Mouse (Mus musculus) limb, embryonic 13.5 days (tissue): ENCODE measurements around the gene Lyve1. TPM values are rescaled to one million over a fixed set of nuclear protein-coding genes. Genes with fewer than 3 reads are reported as not detected.
"Not testable (repeated sequence)": the region's sequence is repeated elsewhere in the genome, so short reads cannot be mapped to it uniquely, and the experiment has no call there.

Experiments used
- ATAC-seq: fragments of 200-750 bp; cut with Nextera tagmentation; 2 replicates; pipeline ENCODE4 v1.8.0; 2017; ENCODE audit warnings: low read depth, moderate number of reproducible peaks, moderate TSS enrichment; ENCODE audit not compliant: low FRiP score
- H3K27ac ChIP-seq: fragments of 300-500 bp; sonication (generic); 2 replicates; pipeline ENCODE4 v1.5.1; 2015; ENCODE audit warnings: inconsistent platforms, mild to moderate bottlenecking, moderate library complexity
- H3K27me3 ChIP-seq: fragments of 300-500 bp; sonication (generic); 2 replicates; pipeline ENCODE4 v1.6.1; 2015; ENCODE audit warnings: mild to moderate bottlenecking, inconsistent platforms
- H3K36me3 ChIP-seq: fragments of 300-500 bp; sonication (generic); 2 replicates; pipeline ENCODE4 v1.6.1; 2015; ENCODE audit warnings: inconsistent platforms, mild to moderate bottlenecking, moderate library complexity
- H3K4me1 ChIP-seq: fragments of 300-500 bp; sonication (generic); 2 replicates; pipeline ENCODE4 v1.6.1; 2015; ENCODE audit warnings: inconsistent platforms
- H3K4me2 ChIP-seq: fragments of 300-500 bp; sonication (generic); replicated peaks from 2 replicates; pipeline ENCODE4 v1.6.1; 2015; ENCODE audit warnings: inconsistent platforms, mild to moderate bottlenecking, moderate library complexity
- H3K4me3 ChIP-seq: fragments of 300-500 bp; sonication (generic); 2 replicates; pipeline ENCODE4 v1.5.1; 2015; ENCODE audit warnings: moderate library complexity, mild to moderate bottlenecking, inconsistent platforms
- H3K9ac ChIP-seq: fragments of 300-500 bp; sonication (generic); 2 replicates; pipeline ENCODE4 v1.6.1; 2015; ENCODE audit warnings: mild to moderate bottlenecking, inconsistent platforms
- H3K9me3 ChIP-seq: fragments of 300-500 bp; sonication (generic); 2 replicates; pipeline ENCODE4 v1.6.1; 2016; ENCODE audit warnings: inconsistent platforms
- WGBS: fragments of 180-500 bp; shearing (Covaris S2); methylation state at CpG from one replicate; pipeline ENCODE4 v1.1.7; 2015; 5-methylcytosine and 5-hydroxymethylcytosine counted together
- polyA plus RNA-seq: library from polyadenylated mRNA; unstranded; fragments of >200 nt; fragmentation: Nextera tagmentation; extraction: Ambion mirVana; gene quantifications from 2 replicates; pipeline ENCODE4 v1.2.1, GENCODE M21; 2015

The Lyve1 gene
- 2.4 and 3.2 TPM in 2 replicates for polyA plus RNA-seq

DNA sequence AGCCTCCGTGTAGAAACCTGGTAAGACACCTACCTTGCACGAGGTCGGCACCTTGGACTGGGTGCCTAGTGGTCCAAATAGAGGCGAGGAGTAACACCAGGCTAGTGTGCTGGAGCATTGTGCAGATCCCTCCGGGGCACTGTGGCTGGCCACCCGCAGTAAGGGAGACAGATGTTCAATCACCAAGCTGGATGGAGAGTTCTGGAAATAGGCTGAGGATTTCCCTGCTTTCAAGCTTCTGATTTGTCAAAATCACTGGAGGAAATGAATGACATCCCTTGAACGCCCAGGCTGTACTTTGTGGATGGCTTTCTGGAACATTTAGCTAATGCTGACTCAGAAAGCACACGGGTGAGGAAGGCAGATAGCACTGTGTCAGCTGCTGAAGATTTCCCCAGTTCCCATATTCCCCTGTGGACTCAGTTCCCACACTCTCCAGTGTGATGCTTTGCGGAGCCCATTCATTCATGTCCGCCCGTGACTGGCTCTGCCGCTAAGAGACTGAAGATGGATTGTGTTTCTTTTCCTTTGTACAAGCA lies at the start of gene Lyve1:
Lyve1 (minus strand) TSS at position 489 of the 539 bp plus-strand sequence.
- Histone ChIP-seq H3K4me3 (no peak within 1 kb of the TSS), H3K36me3 (no peaks in the 10 kb centered on the region), H3K27me3 (no peaks in the 10 kb centered on the region), H3K9ac (no peak within 1 kb of the TSS), H3K4me1 (peaks cover 7% of the 10 kb centered on the region), H3K9me3 (no peaks in the 10 kb centered on the region), H3K4me2 (no peak within 1 kb of the TSS), H3K27ac (no peak within 1 kb of the TSS)
- no peak for ATAC-seq
- 80% methylated on average over 12 of the region's 12 CpGs for WGBS

DNA sequence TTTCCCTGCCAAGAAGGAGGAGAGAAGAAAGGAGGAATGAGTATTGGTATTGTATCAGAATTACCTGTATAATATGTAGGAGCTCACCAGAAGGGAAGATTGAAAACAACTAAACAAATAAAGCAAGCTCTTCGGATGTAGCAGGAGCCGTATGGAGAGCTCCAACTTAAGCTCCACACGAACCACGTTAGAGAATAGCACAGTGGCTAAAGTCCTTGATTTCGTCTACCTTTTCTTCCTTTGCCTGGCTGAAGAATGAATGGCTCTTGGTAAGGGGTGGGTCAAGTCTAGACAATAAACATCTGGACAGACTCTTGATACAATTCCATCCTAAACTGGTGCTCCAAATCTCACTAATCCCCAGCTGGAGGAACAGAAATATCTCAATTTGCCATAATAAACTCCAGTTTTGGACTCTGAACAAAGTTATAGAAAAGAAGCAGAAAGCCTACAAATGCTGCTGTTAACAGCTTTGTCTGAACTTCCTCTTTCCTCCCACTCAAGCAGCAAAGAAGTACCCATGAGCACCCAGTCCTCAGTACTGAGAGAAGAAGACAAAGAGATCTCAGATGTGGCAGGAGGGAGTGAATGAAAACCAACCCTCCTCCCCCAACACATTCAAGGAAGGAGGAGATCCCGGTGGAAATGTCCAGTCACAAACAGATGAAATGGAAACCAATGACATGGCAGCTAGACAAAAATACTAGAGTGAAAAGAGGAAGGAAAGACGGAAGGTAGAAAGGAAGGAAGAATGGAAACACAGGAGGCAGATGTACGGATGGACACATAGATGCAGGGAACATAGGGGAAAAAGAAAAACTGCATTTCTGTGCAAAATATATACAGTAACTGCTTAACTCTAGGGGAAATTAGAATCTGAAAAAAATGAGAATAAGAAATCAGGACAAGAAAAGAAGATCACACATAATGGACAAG lies 45.4 kb upstream of the Lyve1 start:
- H3K36me3 ChIP-seq: no peaks in the 10 kb centered on the region
- ATAC-seq: no peak
- WGBS: 79% methylated on average over 8 of the region's 8 CpGs
- no peak overlapping the region for H3K27ac ChIP-seq
- no peak overlapping the region for H3K4me2 ChIP-seq
- H3K9ac ChIP-seq: no peak overlapping the region
- no peaks in the 10 kb centered on the region for H3K27me3 ChIP-seq
- H3K4me3 ChIP-seq: no peak overlapping the region
- no peaks in the 10 kb centered on the region for H3K9me3 ChIP-seq
- no peaks in the 10 kb centered on the region for H3K4me1 ChIP-seq

DNA sequence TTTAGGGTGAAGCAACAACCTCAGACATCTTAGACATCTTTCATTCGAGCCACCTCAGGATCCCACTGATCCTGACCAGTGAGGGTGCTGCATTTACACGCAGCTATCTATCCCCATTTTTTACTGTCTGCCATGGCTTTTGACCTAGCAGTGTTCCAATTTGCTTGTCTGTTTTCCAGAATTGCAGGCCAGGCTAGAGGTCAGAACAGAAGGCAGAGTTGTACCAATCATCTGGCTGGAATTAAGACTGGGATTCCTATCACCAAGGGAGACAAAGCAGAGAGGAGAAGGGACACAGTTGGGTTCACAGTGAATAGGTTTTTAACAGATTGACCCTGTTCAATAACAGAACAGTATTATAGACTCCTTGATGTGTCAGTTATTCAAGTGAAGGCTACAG lies 43.5 kb upstream of the Lyve1 start:
- H3K9me3 ChIP-seq: no peaks in the 10 kb centered on the region
- no peak overlapping the region for H3K27ac ChIP-seq
- H3K9ac ChIP-seq: no peak overlapping the region
- no peaks in the 10 kb centered on the region for H3K4me1 ChIP-seq
- no peak overlapping the region for H3K4me3 ChIP-seq
- H3K36me3 ChIP-seq: no peaks in the 10 kb centered on the region
- H3K27me3 ChIP-seq: no peaks in the 10 kb centered on the region
- no peak for ATAC-seq
- 77% methylated on average over 2 of the region's 2 CpGs for WGBS
- no peak overlapping the region for H3K4me2 ChIP-seq

DNA sequence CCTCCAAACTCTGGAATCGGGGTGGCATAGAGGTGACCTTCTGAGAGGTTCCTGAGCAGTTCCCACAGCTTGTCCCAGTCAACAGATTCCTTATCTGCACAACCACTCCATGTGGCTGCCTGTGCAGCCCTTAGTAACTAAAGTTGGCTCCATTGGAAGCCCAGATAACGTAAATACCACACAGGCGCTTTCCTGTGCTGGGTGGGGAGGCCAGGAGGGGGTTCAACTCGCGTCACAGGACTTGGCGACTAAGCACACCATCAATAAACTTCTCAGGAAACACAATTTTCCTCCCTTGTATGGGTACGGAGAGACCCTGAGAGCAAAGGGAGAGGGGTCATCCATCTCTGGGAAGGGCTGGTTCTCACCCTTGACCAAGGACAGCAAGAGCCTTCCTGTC lies 40.2 kb upstream of the Lyve1 start:
- H3K27ac ChIP-seq: no peak overlapping the region
- no peak overlapping the region for H3K9ac ChIP-seq
- H3K4me1 ChIP-seq: no peaks in the 10 kb centered on the region
- no peak overlapping the region for H3K4me3 ChIP-seq
- no peak overlapping the region for H3K4me2 ChIP-seq
- no peaks in the 10 kb centered on the region for H3K27me3 ChIP-seq
- H3K9me3 ChIP-seq: no peaks in the 10 kb centered on the region
- 73% methylated on average over 7 of the region's 7 CpGs for WGBS
- no peaks in the 10 kb centered on the region for H3K36me3 ChIP-seq
- no peak for ATAC-seq

DNA sequence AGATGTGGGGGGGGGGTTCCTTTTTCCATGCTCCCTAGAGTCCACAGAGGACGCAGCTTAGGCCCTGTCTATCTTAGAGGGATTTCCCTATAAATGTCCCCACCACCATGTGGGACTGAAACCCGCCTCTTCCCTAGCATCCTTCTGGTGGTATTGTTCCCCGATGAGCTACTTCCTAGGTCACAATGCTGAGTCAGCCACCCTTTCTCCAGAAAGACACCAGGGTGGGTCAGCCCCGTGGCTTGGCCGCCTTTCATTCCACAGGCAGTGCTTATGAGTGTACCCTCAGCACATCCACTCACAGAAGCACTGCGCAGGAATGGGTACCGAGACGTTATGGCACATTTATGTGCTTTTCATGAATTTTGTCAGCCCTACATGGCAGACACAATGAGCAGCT lies 34.2 kb upstream of the Lyve1 start:
- H3K9ac ChIP-seq: no peak overlapping the region
- H3K4me2 ChIP-seq: no peak overlapping the region
- H3K36me3 ChIP-seq: no peaks in the 10 kb centered on the region
- H3K4me1 ChIP-seq: 0 out of 2 replicates have a peak, but pooled peaks cover 2% of the 10 kb centered on the region
- ATAC-seq: no peak
- 90% methylated on average over 8 of the region's 8 CpGs for WGBS
- H3K4me3 ChIP-seq: no peak overlapping the region
- no peaks in the 10 kb centered on the region for H3K9me3 ChIP-seq
- no peaks in the 10 kb centered on the region for H3K27me3 ChIP-seq
- H3K27ac ChIP-seq: no peak overlapping the region

DNA sequence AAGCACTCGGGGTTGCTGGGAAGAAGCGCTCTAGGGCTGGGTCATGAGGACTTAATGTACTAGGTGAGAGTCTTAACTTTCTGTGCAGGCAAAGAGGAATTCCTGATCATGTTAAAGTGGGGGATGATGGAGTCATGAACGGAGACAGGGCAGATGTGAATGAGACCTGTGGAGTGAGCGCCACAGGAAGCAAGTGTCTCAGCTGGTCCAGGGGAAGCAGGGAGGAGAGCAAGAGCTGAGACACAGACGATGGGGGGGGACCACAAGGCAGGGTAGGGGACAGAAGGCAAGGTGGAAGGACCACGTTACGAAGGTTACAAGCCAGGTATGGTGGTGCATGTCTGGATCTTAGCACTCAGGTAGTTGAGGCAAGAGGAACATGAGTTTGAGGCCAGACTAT lies 33.4 kb upstream of the Lyve1 start:
- no peak overlapping the region for H3K4me3 ChIP-seq
- no peak for ATAC-seq
- no peak overlapping the region for H3K4me2 ChIP-seq
- no peaks in the 10 kb centered on the region for H3K9me3 ChIP-seq
- H3K4me1 ChIP-seq: 0 out of 2 replicates have a peak, but pooled peaks cover 2% of the 10 kb centered on the region
- H3K36me3 ChIP-seq: no peaks in the 10 kb centered on the region
- 92% methylated on average over 7 of the region's 7 CpGs for WGBS
- no peaks in the 10 kb centered on the region for H3K27me3 ChIP-seq
- H3K27ac ChIP-seq: no peak overlapping the region
- no peak overlapping the region for H3K9ac ChIP-seq

DNA sequence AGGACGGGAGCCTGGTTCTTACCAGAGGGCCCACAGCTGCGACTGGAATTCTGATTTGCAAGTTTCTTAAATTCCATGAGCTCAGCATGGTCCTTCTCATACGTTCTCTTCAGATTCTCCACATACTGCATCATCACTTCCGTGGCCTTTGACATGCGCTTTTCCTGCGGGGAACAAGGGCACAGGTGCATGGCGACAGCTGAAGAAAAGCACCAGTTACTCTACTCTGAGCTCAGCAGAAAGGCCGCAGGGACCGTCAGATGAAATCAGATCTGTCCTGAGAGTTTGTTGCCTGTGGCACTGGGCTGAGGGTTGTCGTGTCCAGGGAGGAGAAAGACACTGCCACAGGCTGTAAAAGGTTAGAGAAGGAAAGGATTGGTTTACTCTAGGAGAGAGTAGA lies 32.7 kb upstream of the Lyve1 start:
- H3K9ac ChIP-seq: not testable (repeated sequence)
- 75% methylated on average over 10 of the region's 10 CpGs for WGBS

DNA sequence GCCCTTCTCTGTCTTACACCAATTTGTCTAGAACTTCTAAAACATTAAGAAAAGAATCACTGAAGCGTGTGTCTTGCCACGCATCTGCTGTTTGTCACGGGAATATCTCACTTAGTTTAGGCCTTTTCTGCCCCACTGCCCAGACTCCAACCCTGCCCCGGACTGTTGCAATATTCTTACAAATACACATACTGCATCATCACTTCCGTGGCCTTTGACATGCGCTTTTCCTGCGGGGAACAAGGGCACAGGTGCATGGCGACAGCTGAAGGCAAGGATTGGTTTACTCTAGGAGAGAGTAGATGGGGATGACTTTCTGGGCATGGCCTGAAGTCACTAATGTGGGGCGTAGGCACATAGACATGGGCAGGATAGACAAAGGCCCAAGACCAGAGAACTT lies 31.6 kb upstream of the Lyve1 start:
- Histone ChIP-seq H3K9me3 (no peaks in the 10 kb centered on the region), H3K4me1 (0 out of 2 replicates have a peak, but pooled peaks cover 2% of the 10 kb centered on the region), H3K4me2 (no peak overlapping the region), H3K4me3 (no peak overlapping the region), H3K9ac (no peak overlapping the region), H3K27ac (no peak overlapping the region), H3K27me3 (no peaks in the 10 kb centered on the region), H3K36me3 (no peaks in the 10 kb centered on the region)
- WGBS: 87% methylated on average over 9 of the region's 9 CpGs
- ATAC-seq: no peak

More for the DNA sequence above, 32.7 kb upstream of the Lyve1 start:
- not testable (repeated sequence) for H3K27ac ChIP-seq, H3K36me3 ChIP-seq, H3K4me1 ChIP-seq, H3K27me3 ChIP-seq, H3K9me3 ChIP-seq, H3K4me3 ChIP-seq, H3K4me2 ChIP-seq
- peak; percentile 69 for ATAC-seq

DNA sequence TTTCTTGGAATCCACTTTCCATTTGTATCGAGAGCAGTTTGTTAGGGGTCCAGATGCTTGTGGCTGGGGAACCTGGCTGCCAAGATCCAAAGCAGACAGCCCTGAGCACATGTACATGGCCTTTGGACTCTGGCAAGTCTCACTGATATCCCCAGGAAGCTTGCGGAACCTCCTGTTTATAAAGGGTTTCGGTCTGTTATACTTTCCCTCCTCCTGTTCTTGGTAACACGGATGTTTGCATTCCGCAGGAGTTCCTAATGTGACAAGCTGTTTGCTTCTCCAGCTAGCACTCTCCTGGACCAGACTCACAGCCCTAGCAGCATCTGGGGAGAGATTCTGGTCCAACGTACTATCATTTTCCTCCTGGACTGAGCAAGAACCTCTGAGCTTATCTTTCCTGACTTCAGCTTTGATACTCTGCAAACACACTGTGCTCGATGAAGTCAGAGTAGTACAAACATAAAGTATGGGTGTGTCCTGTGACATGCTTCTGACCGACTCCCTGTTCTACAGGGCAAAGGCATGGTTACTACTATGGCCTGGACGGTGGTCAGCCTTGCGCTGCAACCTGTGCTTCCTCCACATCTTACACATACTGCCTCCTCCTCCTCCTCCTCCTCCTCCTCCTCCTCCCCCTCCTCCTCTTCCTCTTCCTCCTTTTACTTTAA lies 31.0 kb upstream of the Lyve1 start:
- H3K36me3 ChIP-seq: no peaks in the 10 kb centered on the region
- WGBS: 81% methylated on average over 10 of the region's 10 CpGs
- no peak overlapping the region for H3K27ac ChIP-seq
- no peak overlapping the region for H3K4me3 ChIP-seq
- H3K4me1 ChIP-seq: 0 out of 2 replicates have a peak, but pooled peaks cover 2% of the 10 kb centered on the region
- H3K9me3 ChIP-seq: no peaks in the 10 kb centered on the region
- H3K9ac ChIP-seq: no peak overlapping the region
- no peaks in the 10 kb centered on the region for H3K27me3 ChIP-seq
- H3K4me2 ChIP-seq: no peak overlapping the region
- no peak for ATAC-seq

DNA sequence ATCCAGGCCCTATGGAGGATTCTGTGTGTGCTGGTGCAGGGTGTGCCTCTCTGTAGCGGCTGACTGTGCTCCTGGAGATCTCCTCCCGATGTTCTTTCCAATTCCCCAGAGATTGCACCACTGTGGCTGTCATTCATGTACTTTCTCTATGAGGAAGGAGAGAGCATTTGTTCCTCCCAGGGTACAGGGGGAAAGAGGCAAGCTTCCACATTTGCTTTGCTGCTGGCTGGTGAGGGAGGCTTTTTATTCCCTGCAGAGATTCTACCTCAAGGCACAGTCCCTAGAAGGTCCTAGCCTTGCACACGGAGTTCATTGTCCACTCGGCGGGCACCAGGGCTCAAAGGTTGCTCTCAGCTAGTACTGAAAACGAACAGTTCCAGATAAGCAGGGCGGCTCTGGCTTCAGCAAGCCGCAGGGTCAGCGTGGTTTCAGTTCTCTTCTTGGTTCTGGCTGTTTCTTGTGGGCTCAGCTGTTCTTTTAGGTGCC lies 28.5 kb upstream of the Lyve1 start:
- H3K4me1 ChIP-seq: 0 out of 2 replicates have a peak, but pooled peaks cover 2% of the 10 kb centered on the region
- H3K27me3 ChIP-seq: no peaks in the 10 kb centered on the region
- no peaks in the 10 kb centered on the region for H3K36me3 ChIP-seq
- H3K4me3 ChIP-seq: no peak overlapping the region
- no peak overlapping the region for H3K27ac ChIP-seq
- H3K9ac ChIP-seq: no peak overlapping the region
- WGBS: 78% methylated on average over 9 of the region's 9 CpGs
- ATAC-seq: no peak
- no peak overlapping the region for H3K4me2 ChIP-seq
- no peaks in the 10 kb centered on the region for H3K9me3 ChIP-seq

DNA sequence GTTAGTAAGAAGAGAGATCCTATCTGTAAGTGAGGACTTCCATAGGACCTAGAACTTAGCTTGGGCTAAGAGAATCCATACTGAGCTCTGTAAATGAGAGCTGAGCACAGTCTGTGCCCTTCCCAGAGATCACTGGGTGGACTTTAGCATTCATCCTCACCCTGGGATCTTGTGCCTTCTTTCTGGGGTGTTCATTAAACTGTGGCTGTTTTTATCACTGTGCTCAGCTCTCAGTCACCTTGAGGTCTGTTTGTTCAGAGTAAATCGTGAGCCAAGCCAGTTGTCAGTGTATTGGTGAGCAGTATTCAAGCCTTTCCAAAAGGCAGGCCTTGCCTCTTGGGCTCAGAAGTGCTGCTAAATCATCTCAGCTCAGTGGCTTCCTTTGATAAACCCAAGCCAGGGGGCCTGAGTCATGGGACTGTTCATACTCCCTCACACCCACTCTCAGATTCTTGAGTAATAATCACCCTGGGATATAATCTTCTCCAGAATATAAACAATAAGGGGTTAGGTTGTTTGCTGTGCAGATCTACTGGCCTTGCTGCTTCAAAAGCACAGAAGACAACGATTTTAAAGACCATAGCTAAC lies 18.8 kb upstream of the Lyve1 start:
- Histone ChIP-seq H3K27ac (no peak overlapping the region), H3K4me3 (no peak overlapping the region), H3K27me3 (no peaks in the 10 kb centered on the region), H3K9ac (no peak overlapping the region), H3K4me1 (no peaks in the 10 kb centered on the region), H3K4me2 (no peak overlapping the region), H3K36me3 (no peaks in the 10 kb centered on the region), H3K9me3 (no peaks in the 10 kb centered on the region)
- WGBS: 88% methylated on average over 2 of the region's 2 CpGs
- ATAC-seq: no peak

DNA sequence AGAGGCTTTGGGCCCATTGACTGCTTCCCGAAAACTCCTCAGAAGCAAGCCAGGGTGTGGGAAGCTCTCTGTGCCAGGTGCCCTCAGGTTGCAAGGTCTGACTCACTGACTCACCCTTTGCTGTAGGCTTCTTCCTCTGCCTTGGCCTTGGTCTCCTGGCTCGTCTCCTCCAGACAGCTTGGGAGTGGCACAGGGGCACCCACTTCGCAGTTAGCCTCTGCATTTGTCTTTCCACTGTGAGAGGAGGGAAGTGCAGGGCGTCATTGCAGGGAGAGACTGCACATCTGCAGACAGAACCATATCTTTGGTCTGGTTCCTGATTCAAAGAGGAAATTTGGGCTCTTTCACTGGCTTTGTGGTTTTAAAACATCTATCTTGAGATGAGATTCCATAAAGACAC lies 15.0 kb upstream of the Lyve1 start:
- Histone ChIP-seq H3K27ac (no peak overlapping the region), H3K9me3 (no peaks in the 10 kb centered on the region), H3K9ac (no peak overlapping the region), H3K4me3 (no peak overlapping the region), H3K4me2 (no peak overlapping the region), H3K27me3 (no peaks in the 10 kb centered on the region), H3K36me3 (no peaks in the 10 kb centered on the region), H3K4me1 (no peaks in the 10 kb centered on the region)
- WGBS: 92% methylated on average over 4 of the region's 4 CpGs
- no peak for ATAC-seq
